Mouse (Mus musculus) adrenal gland, postnatal 14 days (tissue): ENCODE results near the gene Rab11fip3. TPM values are rescaled to one million over a fixed set of nuclear protein-coding genes. Genes with fewer than 3 reads are reported as not detected.

ENCODE experiments used
- DNase-seq: peaks from one replicate; pipeline ENCODE4 v3.0.0; 2021; ENCODE audit warnings: mixed read lengths
- total RNA-seq: library from RNA; stranded (reverse); gene quantifications from 2 replicates; pipeline ENCODE4 v1.2.3, GENCODE M21; 2021

Gene Rab11fip3
- total RNA-seq, 1 experiment from 2014 or later, result 19.0 TPM

DNA sequence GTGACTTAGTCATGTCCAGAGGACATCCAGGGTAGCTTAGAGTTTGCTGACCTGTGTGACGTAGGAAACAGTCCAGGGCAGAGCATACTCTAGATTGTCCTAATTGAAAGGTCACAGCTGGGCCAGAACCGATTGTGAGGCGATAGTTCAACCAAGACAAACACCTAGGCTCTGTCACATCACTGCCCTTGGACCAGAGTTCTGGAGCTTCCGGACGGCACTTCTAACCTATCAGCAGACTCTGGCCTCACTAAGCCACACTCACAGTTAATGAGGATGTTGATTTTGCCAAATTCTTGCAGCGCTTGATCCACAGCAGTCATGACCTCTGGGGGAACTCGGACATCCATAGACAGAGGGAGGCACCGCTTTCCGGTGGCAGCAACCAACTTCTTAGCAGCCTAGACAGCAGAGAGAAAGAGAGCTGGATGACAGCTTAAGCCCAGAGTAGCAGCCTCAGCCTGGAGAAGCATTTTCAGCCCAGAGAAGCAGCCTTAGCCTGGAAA, 17.8 kb upstream of the Rab11fip3 start:
- DNase-seq, result no peak

DNA sequence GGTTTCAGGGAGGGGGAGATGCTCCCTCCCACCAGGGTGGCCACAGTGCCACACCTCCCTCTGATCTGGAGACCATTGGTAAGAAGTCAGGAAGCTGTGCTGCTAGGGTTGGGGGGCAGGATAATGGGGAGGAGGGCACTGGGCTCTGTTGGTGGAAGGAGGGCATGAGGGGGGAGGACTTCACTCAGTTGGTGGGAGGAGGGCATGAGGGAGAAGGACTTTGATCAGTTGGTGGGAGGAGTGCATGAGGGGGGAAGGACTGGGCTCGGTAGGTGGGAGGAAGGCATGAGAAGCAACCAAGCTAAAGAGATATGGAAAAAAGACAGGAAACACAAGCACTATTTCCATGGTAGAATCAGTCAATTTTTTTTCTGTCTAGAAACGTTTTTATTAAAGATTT, 11.5 kb upstream of the Rab11fip3 start:
- no peak for DNase-seq

DNA sequence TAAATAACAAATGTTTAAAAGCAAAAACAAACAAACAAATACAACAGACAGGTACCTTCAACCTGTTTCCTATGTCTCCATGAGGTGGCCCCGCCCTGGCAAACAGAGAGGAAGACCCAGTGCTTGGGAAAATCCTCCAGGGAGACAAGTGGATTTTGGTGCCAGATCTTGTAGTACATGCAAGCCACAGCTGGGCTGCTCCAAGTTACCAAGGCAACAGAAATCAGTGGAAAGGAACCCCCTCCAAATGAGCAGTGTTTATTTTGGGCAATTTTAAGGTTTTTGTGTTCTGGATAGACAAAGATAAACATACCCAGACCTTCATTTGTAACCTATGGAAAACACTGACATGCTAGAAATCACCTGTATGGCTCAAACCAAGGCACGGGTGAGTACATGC, 9.5 kb upstream of the Rab11fip3 start:
- DNase-seq, result no peak

DNA sequence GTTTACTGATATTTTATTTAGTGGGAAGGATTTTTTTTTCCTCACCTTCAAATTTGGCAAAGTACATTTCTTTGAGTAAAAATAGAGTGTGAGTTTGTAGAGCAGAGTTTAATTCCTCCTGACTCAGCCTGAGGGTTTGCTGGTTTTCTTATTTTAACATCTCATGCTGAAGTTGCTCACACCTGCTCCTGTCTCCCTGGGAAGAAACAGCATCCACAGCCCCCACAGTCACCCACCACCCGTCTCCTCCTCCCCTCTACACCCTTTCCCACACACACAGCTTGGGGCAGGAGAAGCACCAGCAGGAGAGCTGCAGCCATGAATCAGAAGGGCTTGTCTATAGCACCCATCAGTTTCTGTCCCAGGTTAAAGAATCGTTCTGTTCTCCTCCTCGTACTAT, 5.9 kb upstream of the Rab11fip3 start:
- DNase-seq, result no peak

DNA sequence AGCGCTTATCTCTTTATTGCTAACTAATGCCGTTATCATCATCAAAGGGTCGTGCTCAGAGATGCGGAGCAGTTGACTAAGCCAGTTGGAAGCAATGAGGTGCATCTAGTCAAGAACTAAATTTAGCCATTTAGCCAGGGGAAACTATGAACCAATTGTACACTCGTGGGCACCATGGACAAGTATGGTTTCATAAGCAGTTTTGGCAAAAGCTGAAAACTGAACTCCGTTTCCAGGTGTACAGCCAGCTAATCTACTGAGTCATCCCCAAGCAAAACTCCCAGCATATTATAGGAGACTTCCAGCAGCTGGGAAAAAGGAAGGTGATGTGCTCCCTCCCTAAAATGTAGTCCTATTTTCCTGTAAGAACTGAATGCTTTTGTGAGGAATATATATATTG, 781 bp upstream of the Rab11fip3 start:
- DNase-seq, result no peak

DNA sequence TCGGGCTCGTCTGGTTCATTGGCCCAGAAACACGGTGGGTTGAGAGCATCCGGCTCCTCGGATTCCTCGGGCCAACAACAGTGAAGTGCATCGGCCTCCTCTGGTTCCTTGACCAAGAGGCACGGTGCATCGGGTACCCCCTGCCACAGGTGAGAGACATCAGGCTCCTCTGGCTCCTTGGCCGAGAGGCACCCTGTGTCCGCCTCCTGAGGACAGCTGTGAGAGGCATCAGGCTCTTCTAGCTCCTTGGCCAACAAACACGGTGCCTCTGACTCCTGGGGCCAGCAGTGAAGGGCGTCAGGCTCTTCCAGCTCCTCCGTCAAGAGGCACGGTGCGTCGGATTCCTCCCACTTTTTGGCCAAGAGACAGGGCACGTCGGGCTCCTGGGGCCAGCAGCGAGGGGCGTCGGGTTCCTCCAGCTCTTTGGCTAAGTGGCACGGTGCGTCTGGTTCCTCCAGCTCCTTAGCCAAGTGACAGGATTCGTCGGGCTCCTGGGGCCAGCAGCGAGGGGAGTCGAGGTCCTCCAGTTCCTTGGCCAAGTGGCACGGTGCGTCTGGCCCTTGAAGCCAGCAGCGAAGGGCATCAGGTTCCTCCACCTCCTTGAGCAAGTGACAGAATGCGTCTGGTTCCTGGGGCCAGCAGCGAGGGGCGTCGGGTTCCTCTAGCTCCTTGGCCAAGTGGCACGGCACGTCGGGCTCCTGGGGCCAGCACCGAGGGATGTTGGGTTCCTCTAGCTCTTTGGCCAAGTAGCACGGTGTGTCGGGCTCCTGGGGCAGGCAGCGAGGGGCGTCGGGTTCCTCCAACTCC, 1.1 kb downstream of the Rab11fip3 start:
- DNase-seq, result peak; percentile 30

DNA sequence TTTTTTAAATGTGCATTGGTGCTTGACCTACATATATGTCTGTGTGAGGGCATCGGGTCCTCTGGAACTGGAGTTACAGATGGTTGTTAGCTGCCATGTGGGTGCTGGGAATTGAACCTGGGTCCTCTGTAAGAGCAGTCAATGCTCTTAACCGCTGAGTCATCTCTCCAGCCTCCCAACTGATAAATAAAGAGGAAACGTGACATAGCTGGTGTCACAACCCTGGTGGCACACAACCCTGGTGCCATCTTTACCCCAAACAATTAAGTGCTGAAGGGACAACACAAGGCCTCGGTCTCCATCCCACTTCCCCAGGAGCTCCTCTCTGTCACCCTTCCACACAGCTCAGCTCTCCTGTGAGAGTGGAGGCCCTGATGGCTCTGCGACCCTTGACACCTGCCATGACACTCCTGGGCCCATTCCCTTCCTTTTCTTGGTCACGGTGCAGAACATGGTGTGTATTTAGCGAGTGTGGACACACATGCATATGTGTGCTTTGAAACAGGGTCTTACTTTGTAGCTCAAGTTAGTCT, 2.8 kb downstream of the Rab11fip3 start:
- DNase-seq, result no peak

DNA sequence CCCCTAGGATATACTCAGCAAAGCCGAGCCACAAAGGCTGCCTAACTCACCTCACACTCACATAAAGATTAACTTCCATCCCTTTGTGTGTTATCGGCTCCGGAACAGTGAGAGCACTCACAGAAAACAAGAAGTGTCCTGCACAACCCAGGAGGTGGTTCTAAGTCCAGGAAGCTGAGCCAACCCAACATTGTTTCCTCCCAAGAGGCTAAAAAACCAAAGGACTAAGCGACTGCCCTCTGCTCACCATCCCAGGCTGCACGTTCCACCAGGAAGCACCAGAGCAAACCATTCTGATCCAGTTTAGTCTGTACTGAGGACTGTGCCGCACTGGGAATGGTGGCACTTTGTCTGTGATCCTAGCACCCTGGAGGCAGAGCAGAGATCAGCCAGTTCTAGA, 4.4 kb downstream of the Rab11fip3 start:
- DNase-seq, result no peak

DNA sequence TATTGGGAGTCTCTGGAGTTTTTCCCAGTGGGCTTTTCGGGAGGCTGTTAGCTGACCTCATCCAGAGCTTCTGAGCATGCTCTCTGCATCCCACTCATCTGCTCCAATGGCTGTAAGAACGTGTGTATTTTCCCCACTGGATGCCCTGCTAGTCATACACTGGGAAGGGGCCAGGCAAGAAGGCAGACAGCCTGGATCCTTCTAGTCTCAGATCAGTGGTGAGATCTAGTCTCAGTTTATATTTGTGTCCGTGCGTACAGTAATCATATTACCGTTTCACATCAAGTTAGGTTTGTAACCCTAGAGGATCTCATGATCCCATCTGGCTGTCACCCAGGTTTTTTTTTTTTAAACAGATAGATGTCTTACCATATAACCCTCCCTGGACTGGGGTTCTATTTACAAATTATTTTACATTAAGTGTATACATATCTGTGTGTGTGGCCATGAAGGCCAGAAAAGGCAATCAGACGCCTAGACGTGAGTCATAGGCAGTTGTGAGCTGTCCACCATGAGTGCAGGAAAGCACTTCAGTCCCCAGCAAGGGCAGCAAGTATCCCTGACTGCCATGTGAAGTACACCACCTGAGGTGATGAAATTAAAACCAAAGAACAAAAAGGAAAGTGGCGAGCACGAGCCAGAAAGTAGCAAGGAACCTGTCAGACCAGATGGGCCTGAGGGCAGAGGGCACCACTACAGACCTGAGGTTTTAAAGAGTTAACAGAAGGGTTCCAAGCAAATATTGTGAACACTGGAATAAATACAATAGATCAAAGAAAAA, 11.4 kb downstream of the Rab11fip3 start:
- DNase-seq, result no peak

DNA sequence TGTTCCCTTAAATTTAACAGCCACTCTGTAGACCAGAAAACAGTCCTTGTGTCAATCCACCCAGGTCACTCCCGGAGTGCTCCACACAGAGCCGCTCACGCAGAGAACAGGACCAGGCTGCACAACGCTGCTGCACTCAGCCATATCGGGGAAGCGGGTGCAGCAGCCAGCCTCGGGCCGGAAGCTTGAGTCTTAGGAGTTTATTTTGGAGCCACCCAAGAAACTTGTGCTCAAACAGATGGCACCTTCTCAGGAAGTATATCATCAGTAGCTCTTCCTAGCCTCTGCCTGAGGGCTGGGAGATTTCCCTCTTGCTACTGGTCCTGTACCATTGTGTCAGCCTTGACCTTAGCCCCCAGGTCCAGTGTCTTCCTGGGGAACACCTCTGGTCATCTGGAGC, 12.1 kb downstream of the Rab11fip3 start:
- no peak for DNase-seq

DNA sequence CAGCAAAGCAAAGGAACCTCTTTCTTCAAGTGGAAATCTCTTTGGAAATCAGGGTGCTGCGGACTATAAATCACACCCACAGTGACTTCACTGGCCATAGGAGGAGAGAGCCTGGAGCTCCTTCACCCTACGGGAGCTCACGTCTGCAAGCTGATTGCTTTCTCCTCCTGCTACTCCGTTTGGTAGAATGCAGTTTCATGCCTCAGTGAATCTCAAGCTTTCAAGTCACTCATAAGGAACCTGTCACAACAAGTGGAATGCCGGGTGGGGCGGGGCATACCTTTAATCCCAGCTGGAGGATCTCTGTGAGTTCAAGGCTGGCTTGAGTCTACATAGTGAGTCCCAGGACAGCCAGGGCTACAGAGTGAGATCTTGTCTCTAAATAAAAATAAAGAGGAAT, 14.2 kb downstream of the Rab11fip3 start:
- no peak for DNase-seq

DNA sequence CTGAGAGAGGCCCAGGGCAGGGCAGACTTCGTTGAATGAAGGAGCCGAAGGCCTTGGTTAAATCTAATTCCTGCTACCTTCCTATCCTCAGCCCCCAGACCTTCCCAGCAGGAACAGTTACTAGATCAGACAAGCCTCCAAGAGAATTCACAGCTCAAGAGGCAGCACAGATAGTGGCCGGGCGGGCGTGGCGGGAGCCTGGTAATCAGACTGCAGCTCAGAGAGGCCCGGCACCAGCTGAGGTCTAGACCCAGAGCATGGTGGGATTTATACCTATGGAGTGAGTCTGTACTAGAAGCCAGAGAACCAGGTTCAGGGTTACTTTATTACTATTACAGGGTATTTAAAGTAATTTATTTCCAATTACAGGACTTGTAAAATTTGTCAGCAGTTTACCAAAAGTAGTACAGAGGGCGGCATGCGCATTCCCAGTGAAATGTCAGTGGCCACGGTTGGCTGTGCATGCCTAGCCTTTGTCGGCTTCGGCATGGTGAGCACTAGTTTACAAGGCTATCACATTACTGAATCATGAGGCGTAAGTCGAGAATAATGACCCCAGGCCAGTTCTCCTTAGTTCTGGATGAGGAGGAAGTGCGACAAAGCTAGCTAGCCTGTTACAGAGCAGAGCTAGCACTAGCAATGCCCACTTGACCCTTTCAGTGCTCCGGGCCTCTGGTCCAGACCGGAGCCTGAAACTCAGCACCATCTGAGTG, 15.1 kb downstream of the Rab11fip3 start:
- DNase-seq, result no peak

DNA sequence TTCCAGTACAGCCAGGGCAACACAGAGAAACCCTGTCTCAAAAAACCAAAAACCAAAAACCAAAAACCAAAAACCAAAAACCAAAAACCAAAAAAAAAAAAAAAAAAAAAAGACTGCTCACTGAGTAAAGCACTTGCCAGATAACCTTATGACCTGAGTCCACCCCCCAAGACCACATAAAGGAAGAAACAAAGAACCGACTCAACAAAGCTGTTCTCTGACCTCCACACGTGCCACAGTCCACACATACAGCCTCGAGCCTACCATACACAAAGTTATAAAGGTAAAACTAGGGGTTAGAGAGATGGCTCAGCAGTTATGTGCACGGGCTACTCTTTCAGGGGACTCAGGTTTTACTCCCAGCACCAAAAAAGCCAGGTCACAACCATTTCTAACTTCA, 16.6 kb downstream of the Rab11fip3 start:
- no peak for DNase-seq

DNA sequence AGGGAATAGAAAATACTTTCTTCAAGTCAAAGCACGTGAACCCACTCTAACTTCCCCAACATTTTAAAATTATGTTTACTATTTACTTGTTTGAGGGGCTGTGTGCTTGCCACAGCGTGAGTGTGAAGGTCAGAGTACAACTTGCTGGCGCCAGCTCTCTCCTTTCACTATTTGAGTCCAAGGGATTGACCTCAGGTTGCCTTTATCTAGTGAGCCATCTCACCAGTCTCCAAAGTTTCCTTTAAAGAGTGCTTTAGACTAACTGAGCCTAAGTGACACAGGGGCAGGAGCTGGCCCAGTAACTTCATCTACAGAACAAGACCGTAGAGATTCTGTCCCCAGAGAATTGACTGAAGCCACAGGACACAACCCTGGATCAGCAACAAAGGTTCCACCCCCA, 17.3 kb downstream of the Rab11fip3 start:
- no peak for DNase-seq

DNA sequence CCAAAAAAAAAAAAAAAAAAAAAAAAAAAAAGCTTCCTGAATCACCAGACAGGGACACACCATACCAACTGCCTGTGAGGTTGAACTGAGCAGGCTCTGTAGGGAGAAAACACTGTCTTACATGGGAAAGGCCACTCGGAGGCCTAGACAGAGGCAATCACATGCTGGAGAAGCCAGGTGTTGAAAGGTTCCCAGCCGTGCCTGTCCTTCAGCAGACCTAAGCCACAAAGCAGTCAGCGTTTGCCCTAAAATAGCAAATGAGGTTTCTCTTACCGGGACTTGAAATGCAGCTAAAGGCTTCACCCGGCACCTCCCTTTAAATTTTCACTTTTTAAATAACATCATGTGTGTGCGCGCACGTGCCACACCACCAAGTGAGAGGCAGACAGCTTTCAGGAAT, 21.2 kb downstream of the Rab11fip3 start:
- DNase-seq, result no peak

DNA sequence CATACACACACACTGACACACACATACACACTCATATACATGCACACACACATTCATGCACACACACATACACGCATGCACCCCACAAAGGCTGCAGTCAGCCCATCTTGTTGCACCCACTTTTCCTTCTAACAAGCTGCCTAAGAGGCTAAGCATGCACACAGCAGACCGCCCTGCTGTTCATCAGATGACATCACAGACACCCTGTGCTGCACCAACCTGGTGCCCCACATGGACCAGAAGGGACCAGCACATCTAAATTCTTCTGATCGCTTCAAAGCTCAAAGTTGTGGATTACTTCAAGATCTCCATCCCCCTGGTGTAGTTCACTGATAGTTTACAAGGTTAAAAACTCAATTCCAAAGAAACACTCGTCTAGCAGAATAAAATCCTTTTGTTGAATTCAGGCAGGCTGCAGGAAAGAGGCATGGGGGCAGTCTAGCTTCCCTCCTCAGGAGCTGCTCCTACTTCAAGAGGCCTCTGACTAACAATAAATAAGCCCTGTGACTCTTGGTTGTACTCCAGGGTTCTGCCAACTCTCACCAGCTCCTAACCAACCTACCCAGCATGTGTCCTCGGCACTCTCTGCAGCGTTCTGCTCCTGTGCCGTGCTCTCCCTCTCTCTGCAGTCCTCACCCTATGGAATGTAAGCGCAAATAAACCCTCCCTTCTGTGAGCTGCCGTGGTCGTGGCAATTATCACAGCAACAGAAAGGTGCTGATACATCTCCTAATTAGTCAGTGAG, 22.9 kb downstream of the Rab11fip3 start:
- DNase-seq, result no peak

DNA sequence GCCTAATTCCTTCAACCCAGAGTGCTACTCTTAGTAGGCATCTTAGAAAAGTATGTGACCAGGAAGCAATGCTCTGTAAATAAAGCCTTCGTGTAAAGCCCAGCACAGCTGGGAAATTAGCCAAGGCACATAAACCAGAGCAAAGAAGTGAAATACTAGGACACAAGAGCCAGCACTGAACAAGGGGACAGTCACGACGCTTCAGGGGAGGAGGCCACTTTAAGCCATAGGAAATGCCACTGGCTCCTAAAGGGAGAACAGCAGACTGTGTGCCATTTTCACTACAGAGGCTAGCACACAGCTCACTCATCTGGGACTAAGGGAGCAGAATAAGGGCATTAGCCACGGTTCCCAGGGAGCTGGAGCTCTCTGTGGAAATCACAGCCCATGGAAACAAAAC, 24.1 kb downstream of the Rab11fip3 start:
- DNase-seq, result no peak

DNA sequence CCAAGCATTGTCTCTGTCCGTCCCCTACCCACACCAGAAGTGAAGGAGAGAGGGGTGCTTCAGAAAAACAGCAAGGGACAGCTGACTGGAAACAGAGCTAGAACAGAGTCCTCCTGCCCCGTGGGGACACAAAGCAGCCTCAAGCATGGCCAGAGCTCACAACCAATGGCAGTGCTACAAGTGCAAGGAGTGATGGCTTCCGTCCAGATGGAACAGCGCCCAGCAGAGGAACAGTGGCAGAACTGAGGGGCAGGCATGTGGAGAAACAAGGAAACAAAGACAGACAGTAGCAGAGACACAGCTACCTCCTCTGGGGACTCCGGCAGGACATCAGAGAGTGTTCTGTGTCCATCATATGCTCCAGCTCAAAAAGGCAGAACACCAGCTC, 26.1 kb downstream of the Rab11fip3 start:
- DNase-seq, result peak; percentile 83

DNA sequence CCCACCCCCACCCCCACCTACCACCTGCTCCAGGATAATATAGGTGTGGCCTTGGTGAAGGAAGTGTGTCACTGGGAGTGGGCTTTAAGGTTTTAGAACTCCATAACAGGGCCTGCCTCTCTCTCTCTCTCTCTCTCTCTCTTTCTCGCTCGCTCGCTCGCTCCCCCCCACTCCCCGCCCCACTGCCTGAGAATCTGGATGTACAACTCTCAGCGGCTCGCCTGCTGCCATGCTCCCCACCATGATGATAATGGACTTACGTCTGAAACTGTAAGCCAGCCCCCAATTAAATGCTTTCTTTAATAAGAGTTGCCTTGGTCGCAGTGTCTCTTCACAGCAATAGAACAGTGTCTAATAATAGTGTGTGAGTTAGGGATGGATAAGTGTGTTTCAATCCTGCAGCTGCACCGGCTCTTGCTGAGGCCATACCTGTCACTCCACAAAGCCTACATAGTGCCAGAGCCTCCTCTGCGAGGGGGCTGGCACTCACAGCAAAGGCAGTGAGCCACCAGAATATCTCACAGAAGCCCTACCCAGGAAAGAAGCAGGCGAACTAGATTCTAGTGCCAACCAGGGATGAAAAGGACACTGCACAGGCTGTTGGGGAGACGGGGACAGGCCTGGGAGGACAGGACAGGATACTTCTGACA, 26.6 kb downstream of the Rab11fip3 start:
- no peak for DNase-seq

DNA sequence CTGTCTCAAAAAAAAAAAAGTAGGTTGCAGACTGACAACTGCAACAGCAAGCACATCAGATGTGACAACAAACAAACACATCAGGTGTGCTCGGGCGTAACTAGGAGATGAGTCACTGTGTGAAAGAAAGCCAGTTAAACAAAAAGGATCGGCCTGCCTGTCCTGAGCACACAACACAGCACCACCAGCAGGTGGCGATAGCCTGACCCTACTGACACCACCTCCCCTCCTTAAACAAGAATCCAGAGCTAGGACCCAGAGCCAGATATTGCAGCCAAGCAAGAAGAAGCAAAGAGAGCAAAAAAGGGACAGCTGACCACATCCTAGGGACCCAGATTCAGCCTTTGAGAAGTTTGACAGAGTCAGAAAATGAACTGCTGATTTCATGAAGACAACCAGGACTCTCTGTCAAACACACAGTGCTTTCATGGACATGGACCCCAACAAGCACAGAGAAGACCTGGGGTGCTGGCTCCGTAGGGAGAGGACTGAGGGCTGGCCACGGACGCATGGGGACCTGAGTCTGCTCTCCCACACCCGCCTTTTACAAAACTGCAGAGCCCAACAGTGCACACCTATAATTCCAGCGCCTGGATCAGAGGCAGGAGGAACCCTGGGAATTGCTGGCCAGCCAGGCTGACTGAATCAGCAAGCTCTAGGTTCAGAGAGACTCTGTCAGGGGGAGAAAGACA, 28.1 kb downstream of the Rab11fip3 start:
- DNase-seq, result peak; percentile 68

DNA sequence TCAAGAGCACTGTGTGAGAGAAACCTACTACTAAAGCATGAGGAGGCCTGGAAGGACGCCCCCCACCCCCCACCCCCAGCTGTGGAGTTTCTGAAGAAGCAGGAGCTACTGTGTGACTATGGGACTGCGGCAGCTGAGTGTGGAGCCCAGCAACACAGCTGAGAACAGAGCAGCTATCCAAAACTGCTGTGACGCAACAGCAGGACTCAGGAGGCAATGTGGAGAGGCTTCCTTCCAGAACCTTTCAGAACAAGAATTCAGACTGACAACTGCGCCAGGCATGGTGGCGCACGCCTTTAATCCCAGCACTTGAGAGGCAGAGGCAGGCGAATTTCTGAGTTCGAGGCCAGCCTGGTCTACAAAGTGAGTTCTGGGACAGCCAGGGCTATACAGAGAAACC, 28.6 kb downstream of the Rab11fip3 start:
- DNase-seq, result peak; percentile 15
